Mouse (Mus musculus) spleen, adult 10 weeks (tissue): ENCODE measurements around the gene Lipm. TPM values are rescaled to one million over a fixed set of nuclear protein-coding genes. Genes with fewer than 3 reads are reported as not detected.

Experiments used
- polyA plus RNA-seq: library from polyadenylated mRNA; stranded (reverse); fragments of 350-450 nt; fragmentation: Illumina TruSeq; extraction: RNeasy Lipid Tissue Mini Kit (QIAGEN cat#74804); gene quantifications from one replicate; pipeline ENCODE4 v1.2.3, GENCODE M21; 2015; ENCODE audit warnings: low replicate concordance; ENCODE audit not compliant: insufficient read depth

Lipm gene
- not detected for polyA plus RNA-seq

GRCm38 (mm10) chr19:34100633-34101032, at the start of gene Lipm:
Gene Lipm, plus strand, starts transcription at chr19:34100933.

GRCm38 (mm10) chr19:34066779-34067472, 33.8 kb upstream of the Lipm start, which contains the start of gene Lipn:
Gene Lipn, plus strand, starts transcription at chr19:34067358.

GRCm38 (mm10) chr19:34165891-34166290, 65.2 kb downstream of the Lipm start, which contains the start of gene Ankrd22:
Gene Ankrd22, minus strand, starts transcription at chr19:34166053.

Other genes with a start within 250 kb of the Lipm start
- gene Lipf, start 139.7 kb upstream of the Lipm start, polyA plus RNA-seq, result not detected
- gene Lipk, start 92.6 kb upstream of the Lipm start, polyA plus RNA-seq, result not detected
- 3.0 TPM for gene Lipn, start 33.6 kb upstream of the Lipm start, polyA plus RNA-seq
- 0.68 TPM for gene Ankrd22, start 65.1 kb downstream of the Lipm start, polyA plus RNA-seq
- gene Stambpl1, start 91.3 kb downstream of the Lipm start, polyA plus RNA-seq, result 41.0 TPM
- gene Acta2, start 154.7 kb downstream of the Lipm start, polyA plus RNA-seq, result 117 TPM
- gene Fas, start 189.7 kb downstream of the Lipm start, polyA plus RNA-seq, result 33.8 TPM